Mouse (Mus musculus) thymus, postnatal 14 days (tissue): ENCODE data around the gene Habp4.
A peak's percentile ranks its signal among the peaks of the same experiment; 100 is the strongest.

ENCODE experiments used
- DNase-seq: peaks from one replicate; pipeline ENCODE4 v3.0.0; 2021

Habp4 gene

DNA sequence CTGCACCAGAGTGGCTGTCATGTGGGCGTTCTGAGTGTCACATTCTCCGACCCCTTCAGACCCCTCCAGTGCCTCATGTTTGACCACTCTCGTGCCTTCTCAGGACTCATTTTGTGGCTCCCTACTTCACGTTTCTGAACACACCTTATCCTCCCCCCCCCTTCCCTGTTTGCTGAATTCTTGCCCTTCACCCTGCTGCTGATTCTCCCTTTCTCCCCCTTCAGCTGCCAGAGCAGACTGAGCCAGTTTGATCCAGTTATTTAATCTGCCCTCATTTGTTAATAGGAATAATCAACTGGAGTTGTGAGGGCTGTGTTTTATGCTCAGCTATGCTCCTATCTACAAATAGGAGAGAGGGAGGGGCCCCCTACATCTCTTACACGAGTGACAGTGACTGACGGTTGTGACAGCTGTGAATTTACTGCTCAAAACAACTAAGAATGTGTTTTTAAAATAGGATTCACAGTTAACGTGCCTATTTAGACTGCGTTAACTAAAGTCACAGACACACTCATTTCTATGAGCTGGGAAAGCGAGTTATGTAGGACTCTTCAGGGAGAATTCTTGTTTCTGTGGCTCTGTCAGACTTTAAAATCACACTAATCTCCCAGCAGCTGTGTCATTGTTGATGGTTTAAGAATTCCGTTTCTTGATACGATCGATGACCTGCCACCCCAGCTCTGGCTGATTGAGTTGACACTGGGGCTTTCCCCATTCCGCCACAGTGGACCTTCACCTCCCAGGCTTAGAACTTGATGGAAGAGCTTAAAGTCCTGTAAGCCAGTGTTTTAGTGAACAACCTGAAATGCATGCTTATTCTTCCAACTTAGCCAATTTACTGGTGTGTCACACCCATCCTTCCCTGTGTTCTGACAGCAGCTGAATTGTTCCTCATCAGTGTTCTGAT is 17.4 kb downstream of the Habp4 start:
- DNase-seq, result no peak

DNA sequence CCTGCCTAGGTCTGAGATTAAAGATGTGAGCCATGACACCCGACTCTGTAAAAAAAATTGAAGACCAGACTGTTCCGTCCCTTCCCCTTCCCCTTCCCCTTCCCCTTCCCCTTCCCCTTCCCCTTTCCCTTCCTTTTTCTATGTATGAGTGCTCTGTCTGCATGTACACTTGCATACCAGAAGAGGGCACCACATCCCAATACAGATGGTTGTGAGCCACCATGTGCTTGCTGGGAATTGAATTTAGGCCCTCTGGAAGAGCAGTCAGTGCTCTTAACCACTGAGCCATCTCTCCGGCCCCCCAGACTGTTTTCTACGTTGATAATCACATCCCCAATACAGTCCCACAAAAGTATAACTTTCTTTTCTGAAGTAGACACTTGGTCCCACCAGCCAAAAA is 18.7 kb downstream of the Habp4 start:
- no peak for DNase-seq

DNA sequence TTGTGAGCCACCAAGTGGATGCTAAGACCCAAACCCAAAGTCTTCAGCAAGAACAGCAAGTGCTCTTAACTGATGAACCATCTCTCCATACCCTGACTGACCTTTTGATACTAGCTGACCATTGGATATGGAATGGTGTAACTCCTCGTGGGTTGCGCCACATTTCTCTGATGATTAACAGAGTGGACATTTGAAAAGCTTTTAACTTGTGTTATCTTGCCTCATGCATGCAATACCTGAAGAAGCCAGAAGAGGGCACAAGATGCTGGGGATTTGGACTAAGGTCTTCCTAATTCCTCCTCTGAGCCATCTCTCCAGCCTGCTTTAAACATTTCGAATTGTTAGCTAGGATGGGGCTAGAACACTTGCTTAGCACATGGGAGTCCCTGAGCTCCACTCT is 19.3 kb downstream of the Habp4 start:
- DNase-seq, result peak; percentile 68

DNA sequence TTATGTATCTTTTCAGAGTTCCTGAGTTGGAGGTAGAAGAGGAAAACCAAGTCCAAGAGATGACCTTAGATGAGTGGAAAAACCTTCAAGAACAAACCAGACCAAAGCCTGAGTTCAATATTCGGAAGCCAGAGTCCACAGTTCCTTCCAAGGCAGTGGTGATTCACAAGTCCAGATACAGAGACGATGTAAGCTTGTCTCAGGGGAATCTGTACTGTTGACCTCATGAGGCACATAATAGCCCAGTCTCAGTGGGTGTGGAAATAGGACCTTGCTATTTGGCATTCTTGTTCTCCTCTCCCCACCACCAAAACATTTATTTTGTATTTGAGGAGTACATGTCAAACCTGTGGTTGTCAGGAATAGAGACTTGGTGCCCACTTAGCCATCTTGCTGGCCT is 20.5 kb downstream of the Habp4 start:
- DNase-seq, result no peak

DNA sequence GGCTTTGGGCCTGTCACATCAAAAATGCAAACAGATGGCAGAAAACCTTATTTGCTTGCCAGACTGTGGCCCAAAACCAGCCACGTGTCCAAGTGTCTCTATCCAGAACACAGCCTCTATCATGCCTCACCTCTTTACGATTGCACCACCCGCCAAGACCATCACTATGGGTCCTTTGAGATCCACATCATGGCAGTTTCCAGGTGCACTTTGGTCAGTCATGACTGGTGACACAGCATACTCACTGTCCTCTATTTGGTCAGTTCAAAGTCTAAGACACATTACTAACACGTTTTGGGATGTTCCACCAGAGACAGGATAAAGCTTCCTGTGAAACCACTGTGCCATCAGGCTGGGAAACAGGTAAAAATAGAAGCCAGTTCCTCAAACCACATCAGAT is 22.0 kb downstream of the Habp4 start:
- DNase-seq, result no peak

DNA sequence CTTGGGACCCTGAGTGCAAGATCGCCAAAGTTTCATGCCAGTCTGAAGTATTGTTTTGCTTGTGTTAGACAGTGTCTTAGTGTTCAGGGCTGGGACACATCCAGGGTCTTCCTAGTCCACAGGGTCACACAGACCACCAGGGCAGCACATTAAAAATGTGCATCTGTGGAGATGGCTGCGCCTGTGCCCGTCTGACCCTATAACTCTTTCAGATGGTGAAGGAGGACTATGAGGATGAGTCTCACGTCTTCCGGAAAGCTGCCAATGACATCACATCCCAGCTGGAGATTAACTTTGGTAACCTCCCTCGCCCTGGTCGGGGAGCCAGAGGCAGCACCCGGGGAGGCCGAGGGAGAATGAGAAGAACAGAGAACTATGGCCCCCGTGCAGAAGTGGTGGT is 22.7 kb downstream of the Habp4 start:
- DNase-seq, result no peak

DNA sequence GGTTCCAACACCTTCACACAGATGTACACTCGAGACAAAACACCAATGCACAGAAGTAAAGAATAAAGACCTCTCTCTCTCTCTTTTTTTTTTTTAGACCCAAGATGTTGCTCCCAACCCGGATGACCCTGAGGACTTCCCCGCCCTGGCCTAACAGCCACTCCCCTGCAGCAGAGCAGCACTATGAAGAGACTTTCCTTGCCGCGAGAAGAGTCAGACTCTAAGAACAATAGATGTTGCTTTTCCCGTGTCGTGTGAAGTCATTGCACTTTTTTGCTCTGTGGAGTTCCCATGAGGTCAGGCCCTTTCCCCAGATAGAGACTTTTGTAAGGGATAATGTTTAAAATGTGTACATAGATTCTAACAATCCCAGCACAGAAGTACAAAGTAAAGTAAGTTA is 23.6 kb downstream of the Habp4 start:
- DNase-seq, result no peak

DNA sequence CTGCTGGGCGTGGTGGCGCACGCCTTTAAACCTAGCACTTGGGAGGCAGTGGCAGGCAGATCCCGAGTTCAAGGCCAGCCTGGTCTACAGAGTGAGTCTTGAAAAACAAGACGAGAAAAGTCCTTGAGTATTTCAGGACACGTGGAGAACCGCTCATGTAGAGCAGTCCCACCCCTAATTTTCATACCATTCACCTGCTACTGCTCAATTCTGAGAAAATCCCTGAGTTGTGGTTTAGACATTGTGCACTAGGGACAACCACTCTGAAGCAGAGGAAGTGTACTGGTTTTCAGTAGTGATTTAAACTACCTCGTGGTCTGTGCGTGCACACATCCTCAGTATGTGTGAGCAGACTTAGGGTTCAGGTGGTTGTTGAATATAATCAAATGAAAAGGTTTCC is 24.0 kb downstream of the Habp4 start:
- DNase-seq, result no peak

DNA sequence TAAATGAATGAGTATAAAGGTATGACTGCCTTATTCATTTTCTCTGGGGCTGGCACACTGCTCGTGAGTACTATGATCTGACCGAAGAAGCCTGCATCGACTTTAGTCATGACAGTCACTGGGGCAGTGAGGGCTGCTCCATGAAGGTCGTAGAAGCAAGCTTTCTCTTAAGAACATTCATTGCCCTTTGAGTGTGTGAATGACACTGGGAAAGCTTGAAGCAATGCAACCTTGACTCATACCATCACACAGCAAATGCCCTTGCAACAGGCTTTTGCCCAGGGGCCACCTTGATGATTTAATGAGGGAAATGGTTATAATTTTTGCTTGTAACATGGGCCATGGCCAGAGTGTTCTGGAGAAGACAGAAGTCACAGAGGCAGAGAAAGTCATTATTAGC is 24.9 kb downstream of the Habp4 start:
- no peak for DNase-seq

DNA sequence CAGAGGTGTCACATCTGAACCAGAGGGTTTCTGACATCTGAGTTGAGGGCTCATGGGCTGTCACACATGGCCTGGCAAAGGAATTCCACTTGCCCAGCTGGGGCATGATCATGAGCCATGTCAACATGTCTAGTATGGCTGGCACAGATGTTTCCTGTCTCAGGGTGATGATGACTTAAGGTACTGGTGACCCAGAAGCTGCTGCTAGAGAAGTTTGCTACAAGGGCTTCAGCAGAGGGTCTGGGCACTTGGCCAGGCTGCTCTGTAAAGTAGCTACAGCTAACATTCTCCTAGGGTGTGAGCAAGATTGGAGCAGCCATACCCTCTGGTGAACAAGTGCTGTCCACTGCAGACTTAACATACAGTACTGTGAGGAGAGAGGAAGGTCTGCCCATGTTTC is 25.4 kb downstream of the Habp4 start:
- DNase-seq, result no peak

DNA sequence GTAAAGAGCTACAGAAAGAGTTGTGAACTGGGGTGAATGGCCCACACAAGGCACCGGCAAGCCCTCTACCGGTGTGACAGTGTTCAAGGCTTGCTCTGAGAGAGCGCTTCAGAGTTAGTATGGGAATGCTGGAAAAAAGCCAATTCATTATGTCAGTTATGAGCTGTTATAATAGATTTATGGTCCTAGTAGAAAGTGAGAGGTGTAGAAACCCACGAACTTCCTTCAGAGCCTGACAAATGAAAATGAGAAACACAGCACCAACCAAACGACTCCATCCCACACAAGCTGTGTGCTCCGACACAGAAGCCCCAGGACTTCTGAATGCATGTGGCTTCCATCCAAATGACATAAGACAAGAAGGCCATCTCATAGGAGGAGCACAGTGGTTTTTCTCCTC is 36.3 kb downstream of the Habp4 start:
- no peak for DNase-seq

DNA sequence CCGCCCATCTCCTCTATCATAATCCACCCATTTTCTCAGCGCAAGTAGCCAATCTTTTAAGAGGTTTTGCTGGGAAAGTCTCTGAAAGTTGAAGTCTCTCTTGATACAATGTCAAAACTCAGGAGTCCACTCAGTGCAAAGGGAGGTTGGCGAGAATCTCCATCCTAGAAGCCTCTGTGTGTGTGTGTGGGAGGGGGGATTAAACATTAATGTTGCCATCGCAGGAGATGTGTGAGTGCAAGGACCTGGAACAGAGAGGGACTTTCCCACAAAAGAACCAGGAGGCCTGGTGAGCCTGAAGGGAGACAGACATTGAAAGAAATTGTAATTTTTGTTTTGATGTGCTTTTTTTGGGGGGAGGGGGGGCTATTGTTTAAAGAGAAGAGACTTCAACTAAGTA is 36.7 kb downstream of the Habp4 start:
- no peak for DNase-seq

DNA sequence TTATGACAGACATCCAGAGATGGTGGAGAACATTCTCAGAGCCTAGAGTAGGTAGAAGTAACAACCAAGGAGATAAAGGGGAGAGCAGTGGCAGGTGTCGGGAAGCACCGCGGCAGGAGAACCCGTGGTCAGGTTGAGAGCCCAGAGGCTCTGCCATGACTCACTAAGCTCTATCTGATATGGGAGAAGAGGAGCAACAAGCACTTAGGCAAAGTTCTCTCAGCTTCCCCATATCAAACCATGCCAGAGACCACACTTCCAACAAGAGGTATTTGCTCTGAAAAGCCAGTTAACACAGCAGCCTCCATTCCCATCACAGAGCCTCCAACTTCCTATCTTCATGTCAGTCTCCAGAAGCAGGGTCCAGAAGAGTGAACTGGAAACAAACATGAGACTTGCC is 39.3 kb downstream of the Habp4 start:
- no peak for DNase-seq

DNA sequence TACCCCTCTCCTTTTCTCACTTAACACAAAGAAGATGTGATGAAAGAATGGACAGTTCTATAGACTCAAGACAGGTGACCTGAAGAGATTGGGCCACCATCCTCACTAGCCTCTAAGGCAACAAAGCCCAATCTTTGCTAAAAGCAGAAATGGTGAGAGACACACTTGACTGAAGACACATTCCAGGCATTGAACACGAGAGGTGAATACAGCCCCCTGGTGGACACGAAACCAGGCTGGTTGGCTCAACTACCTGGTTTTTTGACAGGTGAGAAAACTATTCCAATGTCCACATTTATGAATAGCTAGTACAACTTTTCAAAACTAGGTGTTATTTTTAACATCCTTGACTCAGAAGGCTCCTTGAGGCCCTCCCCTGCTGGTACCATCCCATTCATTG is 43.1 kb downstream of the Habp4 start:
- peak; percentile 57 for DNase-seq

DNA sequence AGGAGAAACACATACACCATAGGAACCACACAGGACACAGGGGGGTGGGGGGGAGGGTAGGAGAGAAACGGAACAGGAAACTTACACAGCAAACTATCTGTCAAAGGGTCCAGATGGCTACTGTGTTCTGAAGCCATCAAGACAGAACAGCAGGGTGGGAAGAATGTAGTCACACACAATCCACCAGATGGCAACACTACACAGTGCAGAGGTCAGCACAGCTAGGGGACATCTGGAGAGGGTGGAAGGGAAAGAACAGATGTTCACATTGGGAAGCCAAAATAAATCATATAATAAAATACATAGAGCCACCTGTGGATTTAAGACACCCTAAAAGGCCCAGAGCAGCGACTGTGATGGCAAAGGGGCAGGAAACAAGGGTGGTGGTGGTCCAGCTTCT is 43.6 kb downstream of the Habp4 start:
- DNase-seq, result peak; percentile 30

DNA sequence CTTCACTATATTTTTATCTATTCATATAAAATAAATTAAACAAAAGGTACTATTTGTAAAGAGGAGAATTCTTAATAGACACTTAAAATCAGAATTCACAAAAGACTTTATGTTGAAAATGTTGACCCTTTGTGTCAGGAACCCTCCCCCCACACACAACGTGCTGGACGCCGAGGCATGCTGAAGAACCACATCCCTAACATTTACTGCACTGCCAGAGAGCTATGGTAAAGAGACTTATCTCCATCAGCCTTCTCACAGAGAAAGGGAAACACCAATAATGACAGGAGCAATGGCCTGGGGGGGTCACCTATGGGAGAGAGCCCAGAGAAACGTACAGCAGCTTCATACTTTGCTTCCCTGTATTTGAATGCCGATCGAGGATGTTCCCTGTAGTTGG is 46.5 kb downstream of the Habp4 start:
- no peak for DNase-seq

DNA sequence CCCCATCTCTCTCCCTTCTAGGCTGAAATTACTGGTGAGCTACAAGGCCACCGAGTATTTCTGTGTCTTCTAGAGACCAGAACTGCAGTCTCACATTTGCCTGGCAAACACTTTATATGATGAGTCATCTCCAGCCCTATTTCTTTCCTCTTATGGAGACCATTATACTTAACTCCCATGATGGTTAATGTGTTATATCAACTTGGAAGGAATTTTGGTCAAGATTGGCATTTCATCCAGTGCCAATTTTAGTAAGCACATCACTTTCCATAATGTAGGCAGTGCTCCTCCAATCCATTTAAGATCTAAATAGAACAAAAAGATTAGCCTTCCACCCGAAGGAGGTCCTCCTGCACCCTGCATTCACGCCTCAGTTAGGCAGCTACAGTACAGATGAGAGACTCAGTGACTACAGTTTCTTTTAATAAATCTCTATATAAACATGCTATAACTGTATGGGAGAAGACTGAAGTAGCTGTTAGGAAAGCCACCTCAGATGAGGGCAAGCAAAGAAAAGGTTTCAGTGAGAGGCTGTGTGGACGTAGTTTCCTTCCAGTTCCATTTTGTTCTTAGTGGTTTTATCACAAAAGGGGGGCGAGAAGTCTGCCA is 50.5 kb downstream of the Habp4 start:
- no peak for DNase-seq

DNA sequence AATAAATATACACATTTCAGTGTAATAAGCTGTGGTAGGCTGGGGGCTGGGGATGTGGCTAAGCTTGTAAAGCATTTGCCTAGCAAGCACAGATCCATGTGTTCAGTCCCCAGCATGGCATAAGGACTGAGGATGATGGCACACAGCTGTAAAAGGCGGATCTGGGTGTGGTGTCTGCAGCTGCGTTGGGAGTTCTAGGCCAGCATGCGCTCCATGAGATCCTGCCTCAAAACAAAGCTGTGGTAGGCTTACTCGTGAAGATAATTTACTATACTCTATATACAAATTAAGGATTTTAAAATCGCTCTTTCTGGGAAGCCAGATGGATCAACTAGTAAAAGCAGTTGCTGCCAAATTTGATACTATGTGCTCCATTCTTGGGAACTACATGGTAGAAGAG is 53.3 kb downstream of the Habp4 start:
- DNase-seq, result no peak

DNA sequence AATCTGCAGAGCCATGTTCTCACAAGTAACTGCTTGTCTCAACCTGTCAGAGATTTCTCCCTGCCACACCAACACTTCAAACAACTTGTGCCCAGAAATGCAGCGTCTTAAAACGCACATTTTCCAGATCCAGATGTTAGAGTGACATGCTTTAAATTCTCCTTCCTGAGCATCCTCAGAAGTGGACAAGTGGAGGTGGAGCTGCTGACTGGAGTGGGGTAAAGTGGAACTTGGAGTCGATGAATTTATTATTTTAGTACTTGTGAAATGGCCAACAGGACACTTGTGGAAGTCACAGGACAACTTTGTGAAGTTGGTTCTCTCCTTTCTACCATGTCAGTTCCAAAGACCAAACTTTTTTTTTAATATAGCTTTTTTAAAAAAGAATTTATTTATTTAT is 64.1 kb downstream of the Habp4 start:
- no peak for DNase-seq

DNA sequence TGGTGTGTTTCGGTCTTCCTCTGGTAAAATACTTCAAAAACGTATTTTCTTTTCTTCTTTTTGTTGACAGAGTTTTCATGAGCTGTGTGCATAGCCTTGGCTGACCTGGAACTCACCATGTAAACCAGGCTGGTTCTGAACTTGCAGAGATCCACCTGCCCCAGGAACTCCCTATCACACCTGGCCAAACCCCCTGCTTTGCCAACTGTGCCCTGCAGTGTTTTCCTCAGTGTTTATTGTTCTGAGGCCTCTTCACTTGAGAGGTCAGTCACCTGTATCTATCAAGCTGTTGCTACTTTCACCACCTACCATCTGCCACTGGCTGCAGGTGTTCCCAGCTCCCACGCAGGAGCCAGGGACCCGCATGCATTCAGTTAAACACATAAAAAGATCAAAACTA is 65.1 kb downstream of the Habp4 start:
- no peak for DNase-seq

DNA sequence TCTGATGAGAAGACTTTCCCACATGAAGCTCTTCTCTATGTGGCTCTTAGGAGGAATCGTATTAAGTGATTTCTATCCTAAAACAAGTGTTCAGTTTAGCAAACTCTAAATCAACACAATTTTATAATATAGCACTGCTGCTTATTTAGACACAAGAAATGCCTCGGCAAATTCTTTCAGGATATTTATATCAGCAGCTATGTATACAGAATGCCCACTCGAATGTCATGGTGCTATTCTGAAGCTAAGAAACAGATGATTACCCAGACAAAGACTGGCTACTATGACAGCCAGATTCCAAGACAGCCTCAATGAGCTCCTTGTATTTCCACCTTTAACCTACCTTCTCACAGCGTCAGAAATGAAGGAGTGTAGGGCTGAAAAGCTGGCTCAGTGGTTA is 71.5 kb downstream of the Habp4 start:
- no peak for DNase-seq

DNA sequence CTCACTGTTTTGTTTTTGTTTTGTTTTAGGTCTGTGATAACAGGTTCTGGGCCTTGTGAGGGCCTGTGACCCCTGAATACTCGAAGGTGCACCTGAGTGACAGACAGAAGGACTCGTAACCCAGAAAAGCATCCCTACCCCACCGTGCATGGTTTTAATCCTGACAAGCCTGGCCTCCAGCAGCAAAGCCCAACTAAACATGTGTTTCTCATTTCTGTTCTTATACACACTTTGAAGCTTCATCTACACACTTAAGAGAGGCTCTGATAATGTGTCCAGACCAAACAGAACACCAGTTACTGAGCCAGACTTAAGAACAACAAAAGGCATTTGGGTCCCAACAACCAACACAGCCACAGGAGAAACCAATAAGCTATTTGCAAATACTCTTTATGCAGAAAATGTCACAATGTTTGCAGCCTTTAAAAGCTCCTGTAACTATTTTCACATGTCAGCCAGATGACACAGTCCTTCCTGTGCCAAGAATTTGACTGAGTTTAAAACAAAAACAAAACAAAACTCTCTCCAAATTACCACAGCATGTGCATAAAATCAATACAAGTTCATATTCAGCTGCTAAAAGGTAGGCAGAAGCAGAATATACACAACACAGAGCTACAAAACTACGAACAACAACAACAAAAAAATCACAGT is 73.6 kb downstream of the Habp4 start:
- no peak for DNase-seq

DNA sequence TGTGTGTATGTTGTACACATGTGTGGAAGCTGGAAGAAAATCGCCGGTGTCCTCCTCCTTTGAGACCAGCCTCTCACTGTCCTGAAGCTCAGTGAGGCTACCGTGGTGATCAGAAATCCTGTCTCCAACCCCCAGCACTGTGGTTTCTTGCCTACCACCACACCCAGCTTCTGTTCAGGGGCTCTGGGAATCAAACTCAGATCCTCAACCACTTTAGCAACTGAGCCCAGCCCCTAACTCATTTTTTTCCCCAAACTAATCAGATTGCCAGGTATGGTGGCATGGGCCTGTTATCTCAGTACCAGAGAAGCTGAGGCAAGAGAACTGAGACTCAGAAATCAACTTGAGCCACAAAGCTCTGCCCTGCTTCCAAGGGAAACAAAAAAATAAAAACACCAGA is 74.2 kb downstream of the Habp4 start:
- no peak for DNase-seq
